Mouse (Mus musculus): ENCODE results near the gene Pmel. TPM values are rescaled to one million over a fixed set of nuclear protein-coding genes. Genes with fewer than 3 reads are reported as not detected.

Gene Pmel
- total RNA-seq (2014; fragmentation: Nextera tagmentation) (0.28 and 2.6 TPM in 2 replicates), total RNA-seq (2017) (0.52 and 1.6 TPM in 2 replicates)

DNA sequence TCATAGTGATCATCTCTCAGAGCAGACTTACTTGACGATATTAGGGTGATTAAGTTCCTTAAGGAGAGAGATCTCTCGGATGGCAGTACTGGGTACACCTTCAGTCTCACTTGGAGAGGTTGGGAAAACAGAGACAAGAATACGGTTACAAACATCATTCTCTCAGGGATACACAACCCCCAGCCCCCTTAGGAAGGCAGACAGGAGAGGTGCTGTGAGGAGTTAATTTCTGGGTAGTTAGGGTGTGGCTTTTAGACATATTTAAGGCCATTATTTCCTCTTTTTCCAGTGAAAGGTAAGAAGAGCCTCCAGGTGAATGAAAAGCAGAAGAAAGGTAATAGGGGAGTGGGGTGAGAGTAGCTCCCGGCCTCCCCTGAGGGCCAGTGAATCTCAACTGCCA is at the start of gene Pmel:
Pmel (plus strand) TSS at position 301 of the 400 bp plus-strand sequence.
- no peak for ATAC-seq (replicated peaks; ENCODE audit: poor library complexity, severe bottlenecking)

- ATAC-seq (replicated peaks; ENCODE audit: poor library complexity, severe bottlenecking): no peak
These were observed 48.7 kb upstream of the Pmel start for GRCm38 (mm10) chr10:128655254-128655653.

GRCm38 (mm10) chr10:128656731-128657130 is 47.3 kb upstream of the Pmel start:
- ATAC-seq (replicated peaks; ENCODE audit: poor library complexity, severe bottlenecking): no peak

GRCm38 (mm10) chr10:128657844-128658243 is 46.2 kb upstream of the Pmel start:
- no peak for ATAC-seq (replicated peaks; ENCODE audit: poor library complexity, severe bottlenecking)

- no peak for ATAC-seq (replicated peaks; ENCODE audit: poor library complexity, severe bottlenecking)
These were observed 44.5 kb upstream of the Pmel start for GRCm38 (mm10) chr10:128659490-128659889.

DNA sequence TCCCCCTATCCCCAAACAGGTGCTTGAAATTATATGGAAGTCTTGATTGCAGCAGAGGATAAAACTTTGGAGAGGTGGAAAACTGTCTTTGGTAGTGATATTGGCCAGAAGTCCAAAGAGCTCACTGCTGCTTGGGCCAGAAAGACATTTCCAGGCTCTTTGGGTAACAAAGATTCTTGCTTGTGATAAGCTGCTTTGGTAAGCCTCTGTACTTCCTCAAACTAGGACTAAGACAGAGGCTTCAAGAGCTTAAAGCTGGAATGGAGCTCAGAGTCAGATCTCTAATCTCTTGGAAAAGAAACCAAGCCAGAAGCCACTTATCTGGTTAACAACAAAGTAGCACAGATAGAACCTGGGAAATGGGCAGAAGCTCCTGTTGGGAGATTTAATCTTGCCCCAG is 41.5 kb upstream of the Pmel start:
- peak; percentile 59; the same call in 1 of the 2 replicates for ATAC-seq (replicated peaks; ENCODE audit: poor library complexity, severe bottlenecking)

DNA sequence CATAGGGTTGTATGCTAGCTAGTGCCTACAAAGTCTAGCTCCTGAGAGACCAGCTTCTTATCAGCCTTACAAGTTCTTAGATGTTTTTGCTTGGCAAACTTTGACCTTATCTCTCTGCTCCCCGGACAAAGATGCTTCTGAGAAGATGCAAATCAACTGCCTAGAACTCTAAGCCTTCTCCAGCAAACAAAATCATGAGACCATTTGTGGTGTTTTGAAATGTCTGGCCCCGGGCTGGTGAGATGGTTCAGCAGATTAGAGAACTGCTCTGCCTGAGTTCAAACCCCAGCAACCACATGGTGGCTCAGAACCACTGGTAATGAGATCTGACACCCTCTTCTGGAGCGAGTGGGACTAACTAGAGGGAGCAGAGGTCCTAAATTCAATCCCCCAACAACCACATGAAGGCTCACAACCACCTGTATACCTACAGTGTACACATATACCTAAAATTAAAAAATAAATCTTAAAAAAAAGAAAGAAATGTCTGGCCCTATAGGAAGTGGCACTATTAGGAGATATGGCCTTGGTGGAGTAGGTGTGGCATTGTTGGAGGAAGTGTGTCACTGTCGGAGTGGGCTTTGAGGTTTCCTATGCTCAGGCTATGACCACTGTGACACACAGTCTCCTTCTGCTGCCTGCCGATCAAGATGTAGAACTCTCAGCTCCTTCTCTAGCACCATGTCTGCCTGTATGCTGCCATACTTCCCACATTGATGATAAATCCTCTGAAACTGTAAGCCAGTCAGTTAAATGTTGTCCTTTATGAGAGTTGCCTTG is 40.4 kb upstream of the Pmel start:
- peak; percentile 54 for ATAC-seq (replicated peaks; ENCODE audit: poor library complexity, severe bottlenecking)

GRCm38 (mm10) chr10:128664808-128665207 is 39.2 kb upstream of the Pmel start:
- no peak for ATAC-seq (replicated peaks; ENCODE audit: poor library complexity, severe bottlenecking)

GRCm38 (mm10) chr10:128665307-128665706 is 38.7 kb upstream of the Pmel start:
- ATAC-seq (replicated peaks; ENCODE audit: poor library complexity, severe bottlenecking): no peak

DNA sequence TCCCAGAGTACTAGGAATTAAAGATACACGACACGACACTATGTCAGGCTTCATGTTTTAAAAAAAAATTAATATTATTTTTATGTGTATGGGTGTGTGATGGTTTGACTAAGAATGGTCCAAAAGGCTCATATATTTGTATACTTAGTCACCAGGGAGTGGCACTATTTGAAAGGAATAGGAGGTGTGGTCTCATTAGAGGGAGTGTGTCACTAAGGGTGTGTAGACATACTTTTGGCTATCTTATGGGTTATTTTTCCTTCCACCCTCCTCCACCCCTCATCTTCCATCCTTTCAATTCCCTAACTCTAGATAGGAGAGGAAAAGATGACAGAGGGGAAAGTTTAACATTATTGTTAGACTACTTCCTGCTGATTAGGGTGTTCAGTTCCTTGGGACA is 38.2 kb upstream of the Pmel start:
- ATAC-seq (replicated peaks; ENCODE audit: poor library complexity, severe bottlenecking): no peak

DNA sequence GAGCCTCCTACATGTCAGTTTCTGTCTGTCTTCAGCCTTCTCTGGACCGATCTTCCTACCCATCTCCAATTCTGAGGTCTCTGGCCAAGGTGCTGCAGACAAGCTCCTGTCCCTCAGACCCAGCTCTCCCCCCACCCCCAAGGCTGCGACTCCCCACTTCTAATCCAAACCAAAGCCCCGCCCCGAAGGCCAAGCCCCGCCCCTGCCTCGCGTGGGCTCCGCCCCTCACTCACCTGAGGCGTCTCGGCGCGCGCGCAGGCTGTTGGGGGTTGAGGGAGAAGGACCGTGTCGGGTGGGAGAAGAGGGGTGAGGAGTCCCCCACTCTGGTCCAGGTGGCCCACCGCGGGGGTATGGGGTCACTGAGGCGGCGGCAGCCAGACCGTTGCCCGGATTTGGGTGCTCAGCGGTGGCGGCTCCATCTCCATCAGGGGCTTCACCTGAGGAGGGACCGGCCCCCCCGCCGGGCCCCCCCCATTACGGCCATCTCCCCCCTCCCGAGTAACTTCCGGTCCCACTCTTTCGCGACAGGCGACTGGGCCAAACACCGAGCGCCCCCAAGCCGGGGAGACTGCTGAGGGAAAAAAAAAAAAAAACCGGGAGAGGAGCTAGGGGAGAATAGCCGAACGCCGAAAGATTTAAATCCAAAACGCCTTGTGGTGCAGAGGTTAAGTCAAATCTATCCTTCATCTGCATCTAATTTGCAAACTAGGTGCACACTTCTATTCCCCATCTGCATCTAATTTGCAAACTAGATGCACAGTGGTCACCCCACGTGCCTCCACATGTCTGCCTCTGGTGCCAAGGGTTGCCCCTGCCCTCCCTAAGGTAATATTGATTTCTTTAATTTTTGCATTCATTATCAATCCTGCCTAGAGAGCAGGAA is 35.0 kb upstream of the Pmel start:
- 0 out of 2 replicates have a peak, but pooled peaks have one; percentile 26 for ATAC-seq (replicated peaks; ENCODE audit: poor library complexity, severe bottlenecking)

DNA sequence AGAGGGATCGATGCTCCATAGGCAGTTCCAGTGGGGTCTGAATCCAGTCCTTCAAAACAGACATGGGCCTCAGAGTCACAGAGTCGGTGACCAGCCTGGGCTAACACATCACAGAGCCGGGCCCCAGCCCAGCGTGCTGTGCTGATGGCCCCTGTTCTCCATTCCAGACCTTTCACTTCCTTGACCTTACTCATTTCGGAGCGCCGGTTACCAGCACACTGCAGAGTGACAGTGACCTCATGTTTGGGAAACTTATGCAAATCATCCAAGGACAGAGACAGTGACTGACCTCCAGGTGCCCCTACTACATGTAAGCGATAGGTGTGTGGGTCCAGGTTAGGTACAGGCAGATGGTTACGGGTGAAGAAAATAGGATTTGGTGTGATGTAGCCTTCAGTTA is 32.8 kb upstream of the Pmel start:
- no peak for ATAC-seq (replicated peaks; ENCODE audit: poor library complexity, severe bottlenecking)

DNA sequence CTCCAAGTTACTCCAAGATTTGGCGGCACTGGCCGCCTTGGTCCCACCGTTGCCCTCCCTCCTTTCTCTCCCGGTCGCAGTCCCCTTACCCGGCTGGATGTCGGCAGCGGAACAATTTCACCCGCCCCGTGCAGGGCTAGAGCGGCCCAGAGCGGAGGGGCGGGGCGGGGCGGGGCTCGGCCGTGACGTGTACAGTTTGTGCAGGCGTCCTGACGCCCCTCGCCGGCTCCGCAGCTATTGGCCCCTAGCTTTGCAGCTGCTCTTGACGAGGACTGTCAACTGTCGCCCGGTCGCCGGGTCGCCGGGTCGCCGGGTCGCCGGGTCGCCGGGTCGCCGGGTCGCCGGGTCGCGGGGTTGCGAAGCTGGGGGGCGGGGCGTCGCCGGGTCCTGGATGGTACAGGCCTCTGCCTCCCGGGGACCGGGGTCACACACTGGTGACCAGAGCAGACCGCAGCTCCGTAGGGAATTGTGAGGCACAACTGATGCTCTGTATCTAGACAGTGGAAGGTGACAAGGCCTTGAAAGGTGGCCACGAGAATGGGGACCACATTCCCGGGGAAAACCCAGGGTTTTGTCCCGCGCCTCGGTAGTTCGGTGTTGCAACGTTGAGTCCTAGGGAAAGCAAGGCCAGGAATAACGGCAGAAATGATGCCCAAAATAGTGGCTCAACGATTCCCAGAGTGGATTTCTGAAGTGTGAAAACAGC is 30.1 kb upstream of the Pmel start, which contains the start of gene Suox:
Suox (minus strand) TSS at position 311 of the 706 bp plus-strand sequence.
- peak; percentile 84 for ATAC-seq (replicated peaks; ENCODE audit: poor library complexity, severe bottlenecking)

DNA sequence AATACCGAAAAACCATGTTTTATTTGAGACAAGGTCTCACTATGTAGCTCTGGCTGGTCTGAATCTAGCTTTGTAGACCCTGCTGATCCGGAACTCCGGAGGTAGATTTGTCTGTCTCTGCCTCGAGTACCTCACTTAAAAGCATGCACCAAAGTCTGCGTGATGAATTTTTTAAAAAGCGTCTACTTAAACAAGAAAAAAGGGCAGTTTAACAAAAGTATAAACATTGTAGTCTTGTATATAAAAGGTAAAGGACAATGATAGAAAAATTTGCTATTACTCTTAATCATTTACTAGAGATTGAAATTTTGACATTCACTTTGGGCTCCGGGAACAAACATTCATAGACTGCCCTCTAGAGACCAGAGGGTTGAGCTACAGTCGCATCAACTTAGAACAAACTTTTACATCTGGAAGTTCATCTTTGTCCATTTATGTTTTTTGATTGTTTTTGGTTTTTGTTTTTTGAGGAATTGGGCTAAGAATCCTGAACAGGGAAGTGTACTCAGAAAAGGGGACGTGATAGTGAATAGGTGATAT is 29.5 kb upstream of the Pmel start:
- ATAC-seq (replicated peaks; ENCODE audit: poor library complexity, severe bottlenecking): peak; percentile 41

GRCm38 (mm10) chr10:128695411-128695991 is 8.5 kb upstream of the Pmel start:
- ATAC-seq (replicated peaks; ENCODE audit: poor library complexity, severe bottlenecking): no peak

GRCm38 (mm10) chr10:128695992-128696807 is 7.8 kb upstream of the Pmel start, which contains the start of gene Rab5b:
Rab5b (minus strand) TSS chr10:128696264.
- ATAC-seq (replicated peaks; ENCODE audit: poor library complexity, severe bottlenecking): peak; percentile 86

DNA sequence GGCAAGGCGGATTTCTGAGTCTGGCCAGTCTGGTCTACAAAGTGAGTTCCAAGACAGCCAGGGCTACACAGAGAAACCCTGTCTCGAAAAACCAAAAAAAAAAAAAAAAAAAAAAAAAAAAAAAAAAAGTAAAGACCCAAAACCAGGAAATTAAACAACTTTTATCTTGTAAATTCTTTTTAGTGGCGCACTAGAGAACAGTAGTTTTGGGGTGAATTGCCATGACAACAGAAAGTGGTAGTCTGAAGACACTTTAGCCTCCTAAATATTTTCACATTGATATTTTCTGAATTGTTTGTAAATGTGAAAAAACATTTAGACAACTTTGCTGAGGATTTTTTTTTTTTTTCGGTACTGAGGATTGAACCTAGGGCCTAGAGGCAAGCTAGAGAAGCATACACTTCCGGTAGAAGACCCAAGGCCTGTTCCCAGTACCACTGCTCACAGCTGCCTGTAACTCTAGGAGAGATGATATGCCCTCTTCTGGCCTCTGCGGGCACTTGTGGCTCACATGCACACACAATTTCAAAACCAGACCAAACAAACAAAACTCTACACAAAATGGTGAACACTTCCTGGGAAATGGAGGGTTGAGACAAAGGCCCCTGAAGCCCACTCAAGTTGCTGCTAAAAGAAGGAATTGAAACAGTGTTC is 6.8 kb upstream of the Pmel start:
- ATAC-seq (replicated peaks; ENCODE audit: poor library complexity, severe bottlenecking): no peak

GRCm38 (mm10) chr10:128699006-128699405 is 5.0 kb upstream of the Pmel start:
- ATAC-seq (replicated peaks; ENCODE audit: poor library complexity, severe bottlenecking): no peak
